Mouse (Mus musculus): ENCODE results near the gene Vax2.

The Vax2 gene

DNA sequence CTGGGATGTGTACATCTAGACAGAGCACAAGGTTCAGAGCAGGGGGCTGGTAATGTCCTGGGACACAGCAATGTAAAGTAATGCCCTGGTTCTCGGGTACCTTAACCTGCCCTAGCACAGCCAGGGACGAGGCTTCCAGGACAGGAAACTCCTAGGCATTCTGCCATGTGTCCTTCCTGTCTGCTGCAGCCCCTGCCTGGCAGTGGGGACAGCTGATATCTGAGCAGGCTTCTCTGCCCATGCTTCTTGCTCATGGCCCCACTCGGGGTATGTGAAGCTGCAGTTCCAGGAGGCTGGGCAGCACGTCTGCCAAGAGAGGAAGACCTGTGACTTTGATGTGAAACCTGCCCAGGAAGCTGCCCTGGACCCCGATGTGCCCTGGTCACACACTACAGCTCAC, 57.4 kb downstream of the Vax2 start:
- peak; percentile 13 for DNase-seq

DNA sequence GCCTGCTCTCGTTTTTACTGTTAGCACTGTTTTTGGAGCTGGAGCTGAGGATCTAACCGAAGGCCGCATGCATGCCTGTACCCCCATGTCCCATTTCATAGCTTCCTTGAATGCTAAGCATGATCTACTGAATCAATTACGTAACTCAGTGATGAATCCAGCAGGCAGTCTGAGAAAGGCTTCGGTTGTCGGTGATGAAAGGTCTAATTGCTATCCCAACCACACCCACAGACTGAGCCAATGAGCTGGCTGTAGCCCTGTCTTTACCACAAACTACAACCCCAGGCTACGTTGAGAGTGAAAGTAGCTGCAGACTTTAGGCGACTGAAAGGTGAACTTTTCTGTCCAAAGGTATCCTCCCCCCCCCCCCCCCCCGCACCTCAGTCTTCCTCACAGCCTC, 63.1 kb downstream of the Vax2 start:
- no peak for DNase-seq

DNA sequence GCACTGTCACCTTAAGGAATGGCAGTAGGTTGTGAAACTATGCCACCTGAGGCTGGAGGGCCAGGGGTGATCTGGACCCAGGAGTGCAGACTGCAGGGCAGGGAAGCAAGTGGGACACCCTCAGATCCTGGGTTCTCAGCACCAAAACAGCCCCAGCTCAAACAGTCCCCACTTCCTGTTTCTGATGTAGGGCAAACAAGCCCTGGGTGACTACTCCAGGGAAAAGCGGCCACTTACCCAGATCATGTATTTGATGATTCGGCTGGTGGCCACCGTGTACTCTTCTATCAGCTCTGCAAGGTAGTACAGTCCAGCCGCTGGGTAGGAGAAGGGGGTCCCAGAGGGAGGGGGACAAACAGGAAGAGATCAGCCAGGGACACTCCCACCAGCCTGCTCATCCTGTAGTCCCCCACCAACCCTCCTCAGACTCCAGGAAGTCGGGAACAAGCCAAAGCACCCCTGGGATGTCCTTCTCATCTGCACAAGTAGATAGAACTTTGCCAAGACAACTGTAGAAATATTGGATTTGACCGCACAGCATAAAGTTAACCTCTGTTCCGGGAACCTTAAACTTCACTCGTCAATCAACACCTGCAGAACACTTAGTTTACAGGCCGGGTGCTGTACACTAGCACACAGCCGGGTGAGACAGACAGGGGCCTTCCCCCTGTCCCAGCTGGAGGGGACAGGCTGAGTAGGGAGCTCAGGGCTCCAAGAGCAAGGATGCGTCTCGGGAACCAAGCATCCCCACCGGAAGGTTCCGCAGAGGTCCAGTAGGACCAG, 63.9 kb downstream of the Vax2 start:
- peak; percentile 7 for DNase-seq

DNA sequence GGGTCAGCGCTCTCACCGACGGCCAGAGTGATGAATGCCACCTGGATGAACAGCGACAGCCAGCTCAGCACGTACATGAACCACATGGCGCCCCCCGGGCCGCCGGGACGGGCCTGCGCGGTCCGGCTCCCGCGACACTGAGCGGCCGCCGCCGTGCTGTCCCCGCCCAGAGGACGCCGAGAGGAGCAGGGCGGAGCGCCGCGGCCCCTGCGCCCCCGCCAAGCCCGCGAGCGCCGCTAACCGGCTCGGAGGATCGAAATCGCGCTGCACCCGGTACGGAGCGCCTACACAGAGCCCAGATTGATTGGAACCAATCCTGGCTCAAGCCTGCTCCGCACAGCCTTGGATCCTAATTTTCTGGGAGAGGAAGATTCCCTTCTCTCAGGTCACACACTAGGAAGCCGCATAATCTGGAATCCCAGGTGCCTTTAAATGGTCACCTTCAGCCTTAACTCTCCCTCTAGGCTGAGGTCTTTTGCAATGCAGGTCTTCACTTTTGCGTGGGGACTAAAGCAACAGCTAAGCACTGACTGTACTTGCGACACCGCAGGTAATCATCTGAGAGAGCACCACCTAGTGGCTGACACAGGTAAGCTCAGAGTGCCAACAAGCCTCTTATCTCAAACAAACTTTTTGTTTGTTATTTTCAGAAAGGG, 64.7 kb downstream of the Vax2 start, which contains the start of gene Tex261:
Tex261 (minus strand) TSS at position 176 of the 656 bp plus-strand sequence.
- peak; percentile 91 for DNase-seq

DNA sequence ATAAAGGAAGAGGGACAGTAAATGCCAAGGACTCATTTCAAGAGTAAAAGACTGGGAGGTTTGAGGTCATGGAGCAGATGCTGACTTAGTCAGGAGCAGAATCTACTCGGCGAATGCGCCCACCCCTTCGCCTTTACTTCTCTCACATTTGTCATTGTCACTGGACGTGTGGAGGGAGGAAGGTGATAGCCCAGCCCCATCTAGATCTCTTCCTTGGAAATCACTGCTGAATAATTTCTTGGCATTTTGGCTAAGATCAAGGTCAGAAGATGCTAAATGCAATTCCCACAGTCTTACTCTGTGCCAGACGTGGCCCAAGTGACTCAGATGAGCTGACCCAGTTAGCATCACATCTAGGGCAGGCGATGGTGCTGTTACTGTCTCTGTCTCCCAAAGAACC, 67.2 kb downstream of the Vax2 start:
- no peak for DNase-seq

DNA sequence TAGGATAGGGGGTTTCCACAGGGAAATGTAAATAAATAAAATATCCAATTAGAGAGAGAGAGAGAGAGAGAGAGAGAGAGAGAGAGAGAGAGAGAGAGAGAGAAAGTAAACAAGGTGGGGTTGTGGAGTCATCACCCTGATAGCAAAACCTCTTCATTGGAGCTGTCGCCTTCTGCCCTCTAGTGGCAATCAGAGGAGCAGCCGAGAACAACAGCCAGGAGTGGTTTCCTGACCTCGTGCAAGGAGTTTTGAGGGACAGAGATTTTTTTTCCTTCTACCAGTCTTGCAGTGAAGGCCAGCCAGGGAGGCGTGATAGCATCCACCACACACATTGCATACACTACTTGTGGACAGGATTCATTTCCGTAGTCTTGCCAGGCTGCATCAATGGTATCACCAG, 68.0 kb downstream of the Vax2 start:
- DNase-seq, result peak; percentile 67

DNA sequence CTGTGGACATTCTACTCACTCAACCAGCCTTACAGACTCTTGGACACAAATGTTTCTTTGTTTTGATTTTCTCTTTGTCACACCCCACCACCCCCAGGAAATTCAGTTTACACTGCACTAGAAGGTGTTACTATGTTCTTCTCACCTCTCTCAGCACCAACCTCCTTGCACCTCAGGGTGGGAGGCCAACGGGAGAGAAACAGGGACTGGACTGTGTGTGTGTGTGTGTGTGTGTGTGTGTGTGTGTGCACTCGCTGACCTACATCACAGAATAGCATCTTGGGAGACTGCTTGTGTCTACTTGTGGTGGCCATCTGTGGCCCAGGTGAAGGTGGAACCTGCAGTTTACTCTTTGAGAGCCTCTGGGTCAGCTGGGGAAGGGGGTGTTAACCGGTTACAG, 75.4 kb downstream of the Vax2 start:
- no peak for DNase-seq
